In the genomic region with DNA sequence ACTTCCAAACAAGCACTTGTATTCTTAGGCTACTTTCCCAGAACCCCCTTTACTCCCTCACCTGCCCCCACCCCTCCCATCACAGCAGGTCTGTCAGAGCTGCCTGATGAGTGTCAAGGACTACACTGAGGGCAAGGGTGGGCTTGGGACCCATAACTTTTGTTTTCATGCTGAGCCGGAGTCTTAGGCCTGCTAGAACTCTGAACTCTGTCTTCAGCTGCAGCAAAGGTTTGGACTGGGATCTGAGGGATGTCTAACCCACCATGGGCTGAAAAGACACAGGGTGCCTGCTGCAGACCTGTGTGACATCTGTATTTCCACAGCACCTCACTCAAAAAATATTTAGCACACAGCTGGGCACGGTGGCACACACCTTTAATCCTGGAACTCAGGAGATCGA, we compare ENCODE assay signal across 11 mouse cellular contexts. TPM values are rescaled to one million over a fixed set of nuclear protein-coding genes. Genes with fewer than 3 reads are reported as not detected.
DNase-seq lines count a peak whose midpoint lies in the region; ATAC-seq and TF ChIP-seq lines count a peak whose summit lies in the region.
"Had no signal": no experiment of that assay in that cellular context is flagged by ENCODE, and none has a peak within 500 bp of the region (broad histone marks: within the 10 kb centered on the region; RNA-seq: fewer than 3 reads in every experiment).

No protein-coding gene starts in this region.

- peak overlapping the region; percentile 95 for H3K27ac ChIP-seq in intestine, embryonic 14.5 days (ENCODE audit: low read depth)
- H3K27ac ChIP-seq in intestine, postnatal 0 days (ENCODE audit: low read depth, low read length), result no peak overlapping the region; the same call in 1 of the 2 replicates
- H3K27ac ChIP-seq in testis, adult 2 months (ENCODE audit: control insufficient read depth, insufficient read depth, low read depth, low read length), result no peak overlapping the region
- peak overlapping the region; percentile 97 for H3K27ac ChIP-seq in intestine, embryonic 16.5 days (ENCODE audit: low read length)

- TF ChIP-seq CTCF in intestine, postnatal 0 days (IDR thresholded peaks at IDR 0.05; ENCODE audit: low read depth), result no peak
- no peak for TF ChIP-seq CTCF in testis, adult 2 months (IDR thresholded peaks at IDR 0.05; ENCODE audit: control insufficient read depth, insufficient read depth, insufficient replicate concordance, low read depth, low read length)

- no peak for ATAC-seq in intestine, embryonic 14.5 days (replicated peaks; ENCODE audit: low FRiP score, low TSS enrichment, low read depth)
- no peak for ATAC-seq in intestine, postnatal 0 days
- ATAC-seq in intestine, embryonic 16.5 days, result no peak

- no peak overlapping the region for H3K4me3 ChIP-seq in intestine, embryonic 14.5 days (ENCODE audit: low read depth, low read length)
- H3K4me3 ChIP-seq in intestine, postnatal 0 days (ENCODE audit: low read depth, low read length), result no peak overlapping the region
- H3K4me3 ChIP-seq in testis, adult 2 months (ENCODE audit: control insufficient read depth, low read depth, low read length), result peak overlapping the region; percentile 90
- no peak overlapping the region for H3K4me3 ChIP-seq in intestine, embryonic 16.5 days (ENCODE audit: low read length)
- H3K4me3 ChIP-seq: limb, embryonic 15.5 days had no signal

- no peak overlapping the region for H3K9ac ChIP-seq in intestine, embryonic 14.5 days (ENCODE audit: low read length)
- no peak overlapping the region for H3K9ac ChIP-seq in intestine, postnatal 0 days (ENCODE audit: low read depth, low read length)
- H3K9ac ChIP-seq in intestine, embryonic 16.5 days (ENCODE audit: low read depth, low read length), result peak overlapping the region; percentile 80

- DNase-seq in intestine, embryonic 14.5 days (ENCODE audit: low spot score), result no peak
- DNase-seq in testis, postnatal 14 days (ENCODE audit: low spot score), result no peak
- no peak for DNase-seq in adrenal gland, postnatal 14 days
- DNase-seq in thymus, adult 18-20 months, result no peak
- DNase-seq: cerebellum, adult 8-10 months had no signal

- WGBS in intestine, embryonic 14.5 days, result 79% methylated on average over 3 of the region's 3 CpGs
- WGBS in intestine, postnatal 0 days, result 62% methylated on average over 3 of the region's 3 CpGs
- WGBS in intestine, embryonic 16.5 days, result 81% methylated on average over 3 of the region's 3 CpGs

- no peak overlapping the region for H3K4me2 ChIP-seq in intestine, embryonic 14.5 days (ENCODE audit: low read length)
- H3K4me2 ChIP-seq in intestine, postnatal 0 days (replicated peaks; ENCODE audit: low read depth), result no peak overlapping the region
- H3K4me2 ChIP-seq in intestine, embryonic 16.5 days (ENCODE audit: low read depth, low read length), result no peak overlapping the region; the same call in 1 of the 2 replicates

- no peaks in the 10 kb centered on the region for H3K9me3 ChIP-seq in intestine, embryonic 14.5 days (ENCODE audit: control insufficient read depth, low read length)
- no peaks in the 10 kb centered on the region for H3K9me3 ChIP-seq in intestine, postnatal 0 days (ENCODE audit: control insufficient read depth)
- no peaks in the 10 kb centered on the region; the same call in 1 of the 2 replicates for H3K9me3 ChIP-seq in intestine, embryonic 16.5 days (ENCODE audit: control insufficient read depth, low read length)
- H3K9me3 ChIP-seq: limb, embryonic 15.5 days had no signal

- H3K27me3 ChIP-seq in intestine, embryonic 14.5 days (replicated peaks; ENCODE audit: control insufficient read depth, insufficient read depth, low read length), result no peaks in the 10 kb centered on the region
- H3K27me3 ChIP-seq in intestine, postnatal 0 days (replicated peaks; ENCODE audit: control insufficient read depth, insufficient read depth, low read length), result no peaks in the 10 kb centered on the region
- H3K27me3 ChIP-seq in testis, adult 2 months (ENCODE audit: control insufficient read depth, insufficient read depth, low read length), result no peaks in the 10 kb centered on the region
- H3K27me3 ChIP-seq in intestine, embryonic 16.5 days (replicated peaks; ENCODE audit: control insufficient read depth, insufficient read depth, low read length), result no peaks in the 10 kb centered on the region
- H3K27me3 ChIP-seq: limb, embryonic 15.5 days had no signal

- H3K4me1 ChIP-seq in intestine, embryonic 14.5 days (replicated peaks; ENCODE audit: control insufficient read depth, insufficient read depth, low read length), result peaks cover 25% of the 10 kb centered on the region
- H3K4me1 ChIP-seq in intestine, postnatal 0 days (replicated peaks; ENCODE audit: control insufficient read depth, insufficient read depth, low read length), result peaks cover 9% of the 10 kb centered on the region; the same call in 1 of the 2 replicates
- peaks cover 14% of the 10 kb centered on the region for H3K4me1 ChIP-seq in testis, adult 2 months (ENCODE audit: control insufficient read depth, insufficient read depth, low read length)
- H3K4me1 ChIP-seq in intestine, embryonic 16.5 days (ENCODE audit: control insufficient read depth, insufficient read depth, low read length), result peaks cover 28% of the 10 kb centered on the region

- TF ChIP-seq POLR2A in testis, adult 2 months (IDR thresholded peaks at IDR 0.05; ENCODE audit: control insufficient read depth, low read depth, low read length), result no peak

- H3K36me3 ChIP-seq in intestine, embryonic 14.5 days (ENCODE audit: control insufficient read depth, insufficient read depth, low read length), result peaks cover 45% of the 10 kb centered on the region
- peaks cover 32% of the 10 kb centered on the region for H3K36me3 ChIP-seq in intestine, postnatal 0 days (ENCODE audit: control insufficient read depth, insufficient read depth)
- peaks cover 1% of the 10 kb centered on the region for H3K36me3 ChIP-seq in testis, adult 2 months (ENCODE audit: control insufficient read depth, insufficient read depth, low read length)
- H3K36me3 ChIP-seq in intestine, embryonic 16.5 days (ENCODE audit: control insufficient read depth, insufficient read depth, low read length), result peaks cover 5% of the 10 kb centered on the region; the same call in 1 of the 2 replicates

RNA-seq across cellular contexts. Expression of a gene that starts 1.3 kb away (rescaled TPM):
- polyA plus RNA-seq in intestine, embryonic 14.5 days (2014; fragmentation: Nextera tagmentation; extraction: Ambion mirVana), result 909 and 955 TPM in 2 replicates
- 383 and 417 TPM in 2 replicates for polyA plus RNA-seq in intestine, postnatal 0 days (2015; fragmentation: Nextera tagmentation; extraction: Ambion mirVana)
- polyA plus RNA-seq in testis, adult 2 months (2012; rRNA removed), result 444 and 603 TPM in 2 replicates
- polyA plus RNA-seq in intestine, embryonic 16.5 days (2015; fragmentation: Nextera tagmentation; extraction: Ambion mirVana), result 591 and 604 TPM in 2 replicates
- total RNA-seq in adrenal gland, postnatal 14 days (2021), result 814 and 958 TPM in 2 replicates

RNA-seq across cellular contexts. Expression of a gene that starts 13.6 kb away (rescaled TPM):
- polyA plus RNA-seq in intestine, embryonic 14.5 days (2014; fragmentation: Nextera tagmentation; extraction: Ambion mirVana), result 27.3 and 33.7 TPM in 2 replicates
- 10.3 and 11.0 TPM in 2 replicates for polyA plus RNA-seq in intestine, postnatal 0 days (2015; fragmentation: Nextera tagmentation; extraction: Ambion mirVana)
- polyA plus RNA-seq in testis, adult 2 months (2012; rRNA removed), result 4.3 and 4.4 TPM in 2 replicates
- polyA plus RNA-seq in intestine, embryonic 16.5 days (2015; fragmentation: Nextera tagmentation; extraction: Ambion mirVana), result 20.2 and 21.8 TPM in 2 replicates
- total RNA-seq in adrenal gland, postnatal 14 days (2021), result 20.5 and 29.6 TPM in 2 replicates

RNA-seq across cellular contexts. Expression of a gene that starts 23.7 kb away (rescaled TPM):
- 12.0 and 13.3 TPM in 2 replicates for polyA plus RNA-seq in intestine, embryonic 14.5 days (2014; fragmentation: Nextera tagmentation; extraction: Ambion mirVana)
- polyA plus RNA-seq in intestine, postnatal 0 days (2015; fragmentation: Nextera tagmentation; extraction: Ambion mirVana), result 5.8 and 6.2 TPM in 2 replicates
- polyA plus RNA-seq in testis, adult 2 months (2012; rRNA removed), result 3.2 and 4.3 TPM in 2 replicates
- 8.5 and 9.3 TPM in 2 replicates for polyA plus RNA-seq in intestine, embryonic 16.5 days (2015; fragmentation: Nextera tagmentation; extraction: Ambion mirVana)
- total RNA-seq in adrenal gland, postnatal 14 days (2021), result 10.6 and 11.4 TPM in 2 replicates

RNA-seq across cellular contexts. Expression of a gene that starts 38.1 kb away (rescaled TPM):
- polyA plus RNA-seq in intestine, embryonic 14.5 days (2014; fragmentation: Nextera tagmentation; extraction: Ambion mirVana), result 3.7 and 4.0 TPM in 2 replicates
- polyA plus RNA-seq in intestine, postnatal 0 days (2015; fragmentation: Nextera tagmentation; extraction: Ambion mirVana), result 1.2 and 1.4 TPM in 2 replicates
- 0.12 and 0.36 TPM in 2 replicates for polyA plus RNA-seq in testis, adult 2 months (2012; rRNA removed)
- polyA plus RNA-seq in intestine, embryonic 16.5 days (2015; fragmentation: Nextera tagmentation; extraction: Ambion mirVana), result 3.0 and 3.6 TPM in 2 replicates
- 0.71 TPM in 1 of 2 replicates, not detected in the other for total RNA-seq in adrenal gland, postnatal 14 days (2021)
- total RNA-seq: heart, adult 8-10 months; megakaryocyte-erythroid progenitor cell, adult 5-6 weeks had no signal

Comparison
In these comparisons a context has a peak if more than half of its experiments do, and no peak if none do; other contexts are left out.
1. H3K27ac ChIP-seq: peak in intestine, embryonic 14.5 days (single experiment) and intestine, embryonic 16.5 days (single experiment); none in intestine, postnatal 0 days (single experiment) and testis, adult 2 months (single experiment).